Mouse (Mus musculus) ovary, adult 18-20 months (tissue): ENCODE data around the gene Ugcg.

Experiments
- DNase-seq: peaks from one replicate; pipeline ENCODE4 v3.0.0; 2022; ENCODE audit warnings: low spot score, mixed read lengths

Ugcg gene

GRCm38 (mm10) chr4:59228951-59229350, 39.9 kb downstream of the Ugcg start:
- DNase-seq = no peak

- no peak for DNase-seq
These were observed 42.4 kb downstream of the Ugcg start for GRCm38 (mm10) chr4:59231266-59232055.

- no peak for DNase-seq
These were observed 45.0 kb downstream of the Ugcg start for GRCm38 (mm10) chr4:59234014-59234413.

GRCm38 (mm10) chr4:59234451-59235216, 45.6 kb downstream of the Ugcg start:
- no peak for DNase-seq

GRCm38 (mm10) chr4:59236362-59236761, 47.3 kb downstream of the Ugcg start:
- DNase-seq = no peak

- no peak for DNase-seq
These were observed 49.7 kb downstream of the Ugcg start for GRCm38 (mm10) chr4:59238641-59239311.

- DNase-seq = no peak
These were observed 50.3 kb downstream of the Ugcg start for GRCm38 (mm10) chr4:59239312-59239728.

- no peak for DNase-seq
These were observed 51.1 kb downstream of the Ugcg start for GRCm38 (mm10) chr4:59240160-59240559.

GRCm38 (mm10) chr4:59241096-59241495, 52.0 kb downstream of the Ugcg start:
- DNase-seq = no peak

- DNase-seq = no peak
These were observed 53.2 kb downstream of the Ugcg start for GRCm38 (mm10) chr4:59242221-59242620.

- DNase-seq = no peak
These were observed 54.9 kb downstream of the Ugcg start for GRCm38 (mm10) chr4:59243802-59244493.

GRCm38 (mm10) chr4:59244791-59245555, 55.9 kb downstream of the Ugcg start:
- DNase-seq = no peak

GRCm38 (mm10) chr4:59245776-59246175, 56.7 kb downstream of the Ugcg start:
- DNase-seq = no peak

GRCm38 (mm10) chr4:59247545-59247944, 58.5 kb downstream of the Ugcg start:
- no peak for DNase-seq

- DNase-seq = no peak
These were observed 59.0 kb downstream of the Ugcg start for GRCm38 (mm10) chr4:59248035-59248434.

GRCm38 (mm10) chr4:59252386-59253054, 63.5 kb downstream of the Ugcg start:
- DNase-seq = no peak

GRCm38 (mm10) chr4:59253055-59253434, 64.0 kb downstream of the Ugcg start:
- DNase-seq = no peak

GRCm38 (mm10) chr4:59254397-59254796, 65.3 kb downstream of the Ugcg start:
- DNase-seq = no peak

GRCm38 (mm10) chr4:59255988-59256387, 66.9 kb downstream of the Ugcg start:
- DNase-seq = no peak

- DNase-seq = no peak
These were observed 68.8 kb downstream of the Ugcg start for GRCm38 (mm10) chr4:59257866-59258265.

GRCm38 (mm10) chr4:59258771-59259170, 69.7 kb downstream of the Ugcg start:
- DNase-seq = no peak
